Mouse (Mus musculus): ENCODE measurements around the gene Rmnd1.
"Not testable (repeated sequence)": the region's sequence is repeated elsewhere in the genome, so short reads cannot be mapped to it uniquely, and the experiment has no call there.

Gene Rmnd1

GRCm38 (mm10) chr10:4432123-4432931 lies at the start of gene Rmnd1, which contains the start of gene Armt1:
Gene Rmnd1 (minus strand): TSS chr10:4432388.
Gene Armt1 (plus strand): TSS chr10:4432467.
- CTCF ChIA-PET = no interaction called here

GRCm38 (mm10) chr10:4481695-4482094 lies 49.5 kb upstream of the Rmnd1 start:
- CTCF ChIA-PET = no interaction called here

- CTCF ChIA-PET = interaction anchor here (0.6 kb wide), 1 partner anchor 239 kb away, joined by 5 read pairs; no protein-coding TSS in a partner anchor
Observed at GRCm38 (mm10) chr10:4480929-4481328, 48.7 kb upstream of the Rmnd1 start.

GRCm38 (mm10) chr10:4476604-4477003 lies 44.4 kb upstream of the Rmnd1 start:
- CTCF ChIA-PET = no interaction called here

- CTCF ChIA-PET = no interaction called here
Observed at GRCm38 (mm10) chr10:4475431-4475830, 43.2 kb upstream of the Rmnd1 start.

GRCm38 (mm10) chr10:4473591-4473993 lies 41.4 kb upstream of the Rmnd1 start:
- CTCF ChIA-PET = no interaction called here

- CTCF ChIA-PET = interaction anchor here (0.6 to 0.7 kb wide), 2 partner anchors 142 to 255 kb away, joined by 4 to 9 read pairs; no protein-coding TSS in a partner anchor
Observed at GRCm38 (mm10) chr10:4469406-4469805, 37.2 kb upstream of the Rmnd1 start.

- CTCF ChIA-PET = no interaction called here
Observed at GRCm38 (mm10) chr10:4465799-4466198, 33.6 kb upstream of the Rmnd1 start.

- CTCF ChIA-PET = no interaction called here
Observed at GRCm38 (mm10) chr10:4460201-4460600, 28.0 kb upstream of the Rmnd1 start.

- CTCF ChIA-PET = no interaction called here
Observed at GRCm38 (mm10) chr10:4456409-4456808, 24.2 kb upstream of the Rmnd1 start.

- CTCF ChIA-PET = no interaction called here
Observed at GRCm38 (mm10) chr10:4435416-4435815, 3.2 kb upstream of the Rmnd1 start.

- CTCF ChIA-PET = not testable (repeated sequence)
Observed at GRCm38 (mm10) chr10:4433871-4434270, 1.7 kb upstream of the Rmnd1 start.

- CTCF ChIA-PET = no interaction called here
Observed at GRCm38 (mm10) chr10:4432996-4433755, 988 bp upstream of the Rmnd1 start.

- CTCF ChIA-PET = no interaction called here
Observed at GRCm38 (mm10) chr10:4431746-4432122, 454 bp downstream of the Rmnd1 start.

GRCm38 (mm10) chr10:4430826-4431225 lies 1.4 kb downstream of the Rmnd1 start:
- CTCF ChIA-PET = no interaction called here

GRCm38 (mm10) chr10:4430399-4430798 lies 1.8 kb downstream of the Rmnd1 start:
- CTCF ChIA-PET = no interaction called here

- CTCF ChIA-PET = interaction anchor here (1.1 kb wide), 1 partner anchor 663 kb away, joined by 3 read pairs; no protein-coding TSS in a partner anchor
Observed at GRCm38 (mm10) chr10:4425245-4425644, 6.9 kb downstream of the Rmnd1 start.

GRCm38 (mm10) chr10:4407191-4407590 lies 25.0 kb downstream of the Rmnd1 start:
- CTCF ChIA-PET = interaction anchor here (1.0 kb wide), 1 partner anchor 8 kb away, joined by 3 read pairs; no protein-coding TSS in a partner anchor

GRCm38 (mm10) chr10:4405511-4405910 lies 26.7 kb downstream of the Rmnd1 start:
- CTCF ChIA-PET = interaction anchor here (0.6 to 0.9 kb wide), 3 partner anchors 10 to 89 kb away, joined by 3 to 12 read pairs (median 5); no protein-coding TSS in a partner anchor

GRCm38 (mm10) chr10:4404895-4405491 lies 27.2 kb downstream of the Rmnd1 start:
- CTCF ChIA-PET = interaction anchor here (0.6 to 0.9 kb wide), 2 partner anchors 10 to 88 kb away, joined by 3 to 5 read pairs; no protein-coding TSS in a partner anchor

GRCm38 (mm10) chr10:4398058-4398457 lies 34.1 kb downstream of the Rmnd1 start:
- CTCF ChIA-PET = interaction anchor here (0.5 to 0.6 kb wide), 3 partner anchors 44 to 128 kb away, joined by 3 to 4 read pairs (median 3); no protein-coding TSS in a partner anchor

- CTCF ChIA-PET = interaction anchor here (0.9 kb wide), 1 partner anchor 10 kb away, joined by 5 read pairs; no protein-coding TSS in a partner anchor
Observed at GRCm38 (mm10) chr10:4395321-4395720, 36.9 kb downstream of the Rmnd1 start.
